Mouse (Mus musculus): ENCODE measurements around the gene Rap2b.

The Rap2b gene

DNA sequence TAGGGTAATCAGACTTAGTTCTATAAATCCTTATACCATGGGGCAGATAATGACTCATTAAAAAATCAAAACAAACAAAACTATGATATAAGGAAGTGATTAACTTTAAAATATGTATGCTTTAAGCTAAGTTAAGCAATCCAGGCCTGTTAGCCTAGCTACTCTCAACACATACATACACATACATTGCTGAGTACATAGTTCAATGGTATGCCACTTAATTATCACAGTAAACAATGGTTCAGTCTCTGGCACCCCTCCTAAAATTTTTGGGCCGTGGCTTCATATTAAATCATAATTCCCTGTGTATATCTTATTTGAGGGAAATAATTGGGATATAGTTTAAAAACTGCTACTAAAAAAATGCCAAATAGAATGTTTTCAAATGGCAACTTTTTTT lies at the start of gene Rap2b:
Gene Rap2b, plus strand, starts transcription at position 301 of the 400 bp plus-strand sequence.
- no peak for DNase-seq (ENCODE audit: low read depth, low spot score)

DNA sequence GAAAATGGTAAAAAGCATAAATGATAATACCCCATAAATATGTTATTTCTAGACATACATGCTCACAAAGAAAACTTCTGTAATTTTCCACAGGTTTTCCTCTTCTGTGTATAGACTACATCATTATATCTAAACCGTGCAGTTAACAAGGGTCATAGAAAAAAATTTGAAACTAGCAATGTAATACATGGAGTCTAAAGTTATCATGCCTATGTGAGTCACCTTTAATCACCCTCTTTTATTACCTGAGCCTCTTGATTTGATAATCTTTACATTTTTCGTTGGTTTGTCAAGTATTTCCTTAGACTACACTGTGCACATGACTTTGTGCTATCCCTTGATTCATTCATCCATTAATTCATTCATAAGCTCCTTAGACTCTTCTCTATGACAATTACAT lies 46.4 kb upstream of the Rap2b start:
- no peak for DNase-seq (ENCODE audit: low read depth, low spot score)

DNA sequence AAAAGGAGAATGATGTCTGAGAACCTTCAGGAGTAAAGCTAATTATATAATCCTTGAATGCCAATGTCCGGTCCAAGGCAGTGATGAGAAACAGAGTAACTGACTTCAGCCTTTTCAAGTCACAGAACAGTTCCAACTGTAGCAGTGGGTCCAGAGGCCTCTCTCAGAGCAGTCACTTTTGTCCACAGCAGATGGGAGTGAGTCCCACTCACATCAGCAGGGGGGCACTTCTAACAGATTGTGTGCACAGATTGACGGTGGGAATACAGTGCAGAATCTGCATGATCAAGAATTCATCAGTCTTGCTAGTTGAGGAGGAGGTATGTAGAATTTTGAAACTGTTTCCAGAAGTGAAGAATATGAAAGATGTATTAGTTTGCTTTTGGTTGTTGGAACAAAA lies 41.4 kb upstream of the Rap2b start:
- no peak for DNase-seq (ENCODE audit: low read depth, low spot score)

DNA sequence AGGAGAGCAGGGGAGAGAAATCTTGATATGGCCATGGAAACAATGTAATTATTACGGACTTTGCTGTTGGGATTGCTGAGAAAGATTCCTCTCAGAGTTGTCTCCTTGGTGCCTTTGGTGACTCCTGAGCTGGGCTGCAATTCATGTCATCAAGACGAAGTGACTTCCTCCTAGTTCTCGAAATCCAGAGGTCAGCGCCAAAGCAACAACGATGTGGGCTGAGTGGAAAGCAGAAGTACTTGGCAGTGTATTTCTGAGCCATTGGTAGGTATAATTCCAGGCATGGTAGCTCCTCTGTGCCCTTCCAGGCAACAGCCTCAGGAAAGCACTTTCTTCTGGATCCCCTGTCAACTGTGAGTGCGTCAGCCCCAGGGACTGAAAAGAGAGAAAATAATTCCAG lies 39.8 kb upstream of the Rap2b start:
- no peak for DNase-seq (ENCODE audit: low read depth, low spot score)

DNA sequence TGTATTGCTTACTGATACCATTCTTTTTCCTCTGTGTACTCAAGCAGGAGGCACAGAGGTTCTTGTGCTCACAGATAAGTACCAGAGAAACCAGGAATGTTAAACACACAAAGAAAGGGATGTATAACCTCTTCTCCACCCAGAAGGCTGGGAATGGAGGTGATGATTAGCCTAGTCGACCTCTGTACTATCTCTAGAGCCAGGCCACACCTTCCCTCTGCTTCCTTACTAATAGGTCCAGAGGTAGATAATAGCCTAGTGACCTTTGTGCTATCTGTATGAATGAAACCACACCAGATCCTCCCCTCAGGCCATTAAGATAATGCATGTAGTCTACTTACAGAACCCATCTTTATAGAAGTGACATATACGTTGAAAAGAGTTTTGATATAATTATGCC lies 25.2 kb upstream of the Rap2b start:
- no peak for DNase-seq (ENCODE audit: low read depth, low spot score)

DNA sequence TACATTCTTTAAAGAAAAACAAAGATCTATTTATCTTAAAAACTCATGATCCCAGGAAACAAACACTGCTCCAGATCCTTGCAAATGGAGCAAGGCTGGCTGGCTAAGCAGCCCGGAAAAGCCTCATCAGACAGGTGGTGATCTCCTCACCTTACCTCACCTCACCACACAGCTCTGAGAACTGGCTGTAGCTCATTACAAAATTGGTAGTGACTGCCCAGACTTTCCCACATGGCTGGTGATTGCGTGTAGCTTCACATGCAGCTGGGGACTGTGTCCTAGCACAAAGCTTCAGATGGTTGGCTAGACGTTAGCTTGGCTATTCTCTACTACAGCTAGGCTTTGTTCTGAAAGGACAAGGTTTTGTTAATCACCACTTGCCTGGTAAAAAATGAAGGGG lies 24.2 kb upstream of the Rap2b start:
- DNase-seq (ENCODE audit: low read depth, low spot score), result no peak

DNA sequence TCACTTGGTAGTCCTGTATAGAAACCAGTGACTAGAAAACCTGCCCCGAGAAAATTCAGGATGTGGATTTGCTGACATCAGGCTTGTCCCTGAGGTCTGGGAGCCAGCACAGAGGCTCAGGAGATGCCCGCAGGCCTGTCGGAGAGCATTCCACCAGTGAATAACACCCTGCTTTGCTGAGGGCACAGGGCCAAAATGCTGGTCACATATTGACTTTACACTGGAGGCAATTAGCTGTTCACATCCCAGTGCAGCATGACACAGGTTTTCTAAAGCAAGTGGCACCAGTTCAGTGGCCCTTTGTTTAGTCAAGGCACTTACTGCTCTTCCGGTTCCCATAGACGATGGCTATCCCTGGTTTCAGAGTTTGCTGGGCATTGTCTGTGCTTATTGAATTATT lies 21.1 kb upstream of the Rap2b start:
- no peak for DNase-seq (ENCODE audit: low read depth, low spot score)

DNA sequence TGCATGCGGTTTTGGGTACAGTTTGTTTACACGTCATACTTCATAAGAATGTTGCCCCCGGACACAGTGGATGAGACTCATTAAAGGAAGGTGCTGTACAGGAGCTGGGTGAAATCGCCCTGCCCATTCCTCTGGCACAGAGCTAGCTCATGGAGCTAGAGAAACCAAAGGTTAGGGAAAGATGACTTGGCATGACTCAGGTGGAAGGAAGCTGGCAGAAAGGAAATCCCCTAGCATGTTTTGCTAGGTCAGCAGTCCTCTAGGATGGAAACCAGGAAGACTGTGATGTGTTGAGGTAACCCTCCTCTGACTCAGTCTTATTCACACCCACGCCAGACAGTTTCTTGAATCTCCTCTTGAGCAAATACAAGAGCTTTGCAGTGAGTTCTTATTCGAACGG lies 17.4 kb upstream of the Rap2b start:
- no peak for DNase-seq (ENCODE audit: low read depth, low spot score)

DNA sequence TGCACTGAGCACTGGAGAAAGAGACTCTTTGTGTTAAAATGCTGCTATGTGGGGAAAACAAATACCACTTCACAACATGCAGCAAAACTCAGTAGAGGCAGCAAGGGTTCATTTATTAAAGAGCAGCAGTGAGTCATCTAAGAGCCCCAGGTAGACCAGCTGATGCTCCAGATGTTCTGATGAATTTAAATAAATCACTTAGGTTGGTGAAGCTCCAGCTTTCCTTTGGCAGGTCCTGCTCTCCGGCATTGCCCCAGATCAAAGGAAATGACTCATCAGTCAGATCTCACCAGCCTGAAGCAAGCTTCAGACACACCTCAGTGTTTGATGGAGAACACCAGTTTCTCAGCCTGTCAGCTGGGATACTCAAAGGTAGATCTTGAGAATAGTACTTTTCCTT lies 15.8 kb upstream of the Rap2b start:
- no peak for DNase-seq (ENCODE audit: low read depth, low spot score)

DNA sequence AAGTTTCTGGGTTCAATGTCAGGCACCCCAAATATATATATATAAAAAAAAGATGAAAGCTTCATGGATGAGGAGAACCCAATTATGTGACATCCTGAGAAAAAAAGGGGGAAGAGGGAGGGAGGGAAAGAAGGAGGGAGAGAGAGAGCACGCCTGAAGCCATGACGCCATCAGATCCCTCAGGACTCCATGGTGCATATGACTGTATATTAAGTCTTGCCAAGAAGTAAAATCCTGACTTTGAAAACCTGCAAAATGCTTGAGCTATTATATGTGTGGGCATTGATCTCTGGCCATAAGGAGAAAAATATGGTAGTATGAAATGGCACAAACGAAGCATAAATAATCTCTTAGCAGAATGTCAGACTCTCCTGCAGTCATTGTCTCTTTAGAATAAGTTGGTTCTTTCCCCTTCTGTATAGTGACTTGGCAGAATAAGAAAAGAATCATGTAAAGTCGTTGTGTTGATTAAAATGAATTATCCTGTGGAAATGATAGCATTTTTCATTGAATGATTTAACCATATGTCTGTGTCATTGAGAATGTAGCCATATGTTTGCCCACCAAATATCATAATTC lies 13.3 kb upstream of the Rap2b start:
- no peak for DNase-seq (ENCODE audit: low read depth, low spot score)

DNA sequence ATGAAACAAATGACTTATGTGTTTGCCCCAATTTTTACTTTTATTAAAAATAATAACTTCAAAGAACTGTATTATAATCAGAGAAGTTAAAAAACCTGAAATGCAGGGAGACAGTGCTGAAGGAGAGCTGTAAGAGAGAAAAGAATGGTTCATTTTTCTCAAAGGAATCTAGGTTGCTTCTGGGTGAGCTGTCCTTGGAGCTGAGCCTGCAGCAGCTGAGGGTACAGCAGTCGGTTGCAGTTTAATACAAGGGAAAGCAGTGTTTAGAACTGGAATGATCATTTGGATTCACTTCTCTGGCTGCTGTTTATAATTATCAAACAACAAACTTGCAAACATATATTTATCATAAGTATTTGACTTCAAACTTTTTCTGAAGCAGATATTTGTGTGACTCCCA lies 12.0 kb upstream of the Rap2b start:
- DNase-seq (ENCODE audit: low read depth, low spot score), result no peak

DNA sequence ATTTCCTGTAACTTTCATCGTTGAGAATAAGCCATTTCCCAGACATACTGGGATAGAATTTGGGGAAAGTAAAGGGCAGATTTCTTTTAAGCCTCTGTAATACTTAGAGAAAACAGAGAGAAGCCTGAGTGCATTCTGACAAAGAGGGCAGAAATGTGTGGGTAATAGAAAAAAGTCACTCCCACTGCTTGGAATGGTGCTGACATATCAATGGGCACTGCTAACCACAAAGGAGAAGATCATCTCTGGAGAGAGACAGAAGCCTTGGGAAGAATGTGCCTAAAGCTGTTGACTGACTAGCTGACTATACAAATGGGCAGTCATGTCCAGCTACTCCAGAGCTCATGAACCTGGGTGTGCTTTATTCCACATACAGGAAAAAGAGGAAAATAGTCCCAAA lies 6.0 kb upstream of the Rap2b start:
- DNase-seq (ENCODE audit: low read depth, low spot score), result no peak

DNA sequence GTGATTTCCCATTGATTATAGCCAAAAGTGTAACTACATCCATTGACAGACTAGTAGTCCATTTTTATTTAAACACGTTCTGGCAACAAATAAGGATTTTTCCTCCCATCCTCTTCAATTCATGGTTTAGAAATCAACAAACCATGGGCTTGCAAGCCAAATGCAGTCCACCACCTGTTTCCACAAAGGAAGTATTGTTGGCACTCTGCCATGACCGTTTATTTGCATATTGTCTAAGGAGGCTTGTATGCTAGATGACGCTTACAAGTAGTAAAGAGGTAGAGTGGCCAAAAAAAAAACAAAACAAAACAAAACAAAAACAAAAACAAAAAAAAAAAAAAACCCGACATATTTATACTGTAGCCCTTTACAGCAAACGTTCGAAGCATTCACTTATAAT lies 3.3 kb upstream of the Rap2b start:
- DNase-seq (ENCODE audit: low read depth, low spot score), result no peak

DNA sequence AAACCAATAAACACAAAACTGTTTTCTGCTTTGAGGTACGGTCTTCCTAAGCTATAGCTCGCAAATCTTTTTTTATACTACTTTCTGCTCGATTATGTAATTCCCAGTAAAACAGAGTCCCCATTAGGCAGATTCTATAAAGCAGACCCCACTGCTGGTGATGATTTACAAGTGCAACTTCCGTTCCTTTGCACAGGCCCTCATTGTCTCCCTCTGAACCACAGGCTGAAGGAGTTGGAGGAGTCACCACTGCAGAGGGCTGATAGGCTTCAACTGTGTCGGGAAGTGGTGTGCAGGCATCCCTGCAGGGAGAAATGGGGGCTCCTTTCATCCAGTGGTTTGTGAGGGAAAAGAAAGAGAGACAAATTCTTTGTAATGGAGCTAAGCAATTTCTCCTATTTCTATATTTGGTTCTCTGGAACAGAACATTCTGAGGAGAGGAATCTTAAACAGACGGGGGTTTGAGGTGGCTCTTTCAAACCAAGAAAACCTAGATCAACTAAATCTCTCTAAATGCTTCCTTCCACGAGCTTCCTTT lies 2.6 kb upstream of the Rap2b start:
- DNase-seq (ENCODE audit: low read depth, low spot score), result no peak

DNA sequence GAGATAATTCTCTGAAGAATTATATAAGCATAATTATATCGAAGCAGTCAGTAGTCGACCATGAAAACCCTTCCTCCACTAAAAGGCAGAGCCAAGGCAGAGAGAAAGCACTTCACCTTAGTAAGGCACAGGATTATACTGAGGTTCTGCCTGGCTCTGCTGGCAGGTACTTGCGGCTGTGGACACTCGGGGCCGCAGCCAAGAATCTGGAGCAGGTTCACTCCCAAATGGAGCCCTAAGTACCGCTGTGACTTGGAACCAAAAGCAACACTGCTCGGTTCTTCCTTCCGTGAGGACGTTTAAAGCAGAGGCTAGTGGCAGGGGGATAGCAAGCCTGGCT lies 1.4 kb downstream of the Rap2b start:
- no peak for DNase-seq (ENCODE audit: low read depth, low spot score)

DNA sequence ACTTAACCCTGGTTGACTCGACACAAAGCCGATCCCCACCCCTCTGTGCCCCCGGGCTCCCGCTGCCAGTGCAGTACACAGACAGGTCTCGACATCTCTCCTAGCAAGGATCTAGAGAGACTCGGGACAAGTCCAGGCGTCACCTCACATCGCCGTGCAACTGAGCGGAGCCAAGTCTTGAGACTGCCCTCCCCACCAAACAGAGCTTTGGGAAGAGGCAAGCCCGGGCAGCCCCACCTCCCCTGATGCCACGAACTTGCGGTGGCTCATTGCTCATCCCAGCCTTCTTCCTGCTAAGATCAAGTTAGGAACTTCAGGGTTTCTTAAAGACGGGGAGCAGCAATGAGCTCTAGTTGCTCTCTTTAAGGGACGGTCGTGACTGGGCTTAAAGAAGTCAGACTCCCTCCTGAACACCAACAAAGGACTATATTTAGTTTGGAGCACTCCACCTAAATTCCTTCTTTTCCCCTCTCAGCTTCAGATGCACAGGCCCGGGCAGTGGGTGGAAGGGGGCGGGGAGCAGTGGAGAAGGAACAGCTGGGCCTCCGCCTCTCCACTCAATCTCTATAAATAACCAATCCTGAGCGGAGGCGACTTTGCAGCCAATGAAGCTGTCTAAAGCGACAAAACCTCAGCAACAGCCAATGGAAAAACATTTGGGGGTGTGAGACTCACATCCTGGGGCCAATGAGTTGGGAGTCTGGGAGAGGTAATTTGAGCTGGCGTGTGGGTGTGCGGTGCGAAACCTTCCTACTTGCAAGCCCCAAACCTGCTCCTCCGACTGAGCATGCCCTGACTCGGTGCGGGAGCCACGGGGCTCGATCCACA lies 1.9 kb downstream of the Rap2b start:
- DNase-seq (ENCODE audit: low read depth, low spot score), result peak; percentile 61

DNA sequence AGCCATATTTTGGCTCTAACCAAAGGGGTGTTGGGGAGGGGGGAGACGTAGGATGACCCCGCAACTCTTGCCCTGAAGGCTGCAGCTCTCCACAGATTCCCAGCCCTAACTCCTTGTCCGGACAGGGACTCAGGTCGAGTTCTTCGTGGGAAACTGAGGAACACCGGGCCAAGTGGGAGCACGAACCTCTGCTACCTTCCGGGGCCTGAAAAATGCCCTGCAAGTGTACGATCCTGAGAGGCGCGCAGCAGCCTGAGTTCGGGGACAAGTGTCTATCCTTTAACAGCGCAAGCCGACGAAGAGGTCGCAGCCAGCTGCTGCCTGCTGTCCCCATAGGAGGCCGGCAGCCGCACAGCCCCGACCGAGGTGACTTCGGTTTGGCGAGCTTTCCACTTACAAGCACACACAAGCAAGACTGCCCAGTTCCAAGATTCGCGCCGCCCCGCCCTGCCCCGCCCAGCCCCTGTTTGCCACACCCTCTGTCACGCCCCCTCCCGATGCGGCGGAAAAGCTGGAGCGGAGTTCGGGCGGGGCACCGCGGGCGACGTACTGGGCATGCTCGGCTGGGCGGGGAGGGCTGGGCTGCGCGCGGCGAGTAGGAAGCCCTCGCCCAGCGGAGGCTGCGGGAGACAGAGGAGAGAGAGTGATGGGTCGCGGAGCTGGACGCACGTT lies 2.7 kb downstream of the Rap2b start:
- peak; percentile 83 for DNase-seq (ENCODE audit: low read depth, low spot score)

DNA sequence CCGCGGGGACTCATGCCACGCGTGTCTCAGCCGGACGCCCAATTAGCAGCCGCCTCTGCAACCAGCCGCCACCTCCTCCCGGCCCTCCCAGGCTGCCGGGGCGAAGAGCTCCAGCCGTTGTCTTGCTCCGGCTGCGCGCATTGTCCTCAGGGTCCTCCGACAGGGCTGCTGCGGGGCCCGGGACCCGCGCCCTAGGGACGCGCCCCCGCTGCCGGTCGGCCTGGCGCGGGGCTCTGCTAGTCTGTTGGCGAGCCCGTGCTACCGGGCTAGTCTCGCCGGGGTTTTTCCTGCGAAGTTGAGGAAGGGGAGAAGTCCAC lies 3.2 kb downstream of the Rap2b start:
- DNase-seq (ENCODE audit: low read depth, low spot score), result no peak

DNA sequence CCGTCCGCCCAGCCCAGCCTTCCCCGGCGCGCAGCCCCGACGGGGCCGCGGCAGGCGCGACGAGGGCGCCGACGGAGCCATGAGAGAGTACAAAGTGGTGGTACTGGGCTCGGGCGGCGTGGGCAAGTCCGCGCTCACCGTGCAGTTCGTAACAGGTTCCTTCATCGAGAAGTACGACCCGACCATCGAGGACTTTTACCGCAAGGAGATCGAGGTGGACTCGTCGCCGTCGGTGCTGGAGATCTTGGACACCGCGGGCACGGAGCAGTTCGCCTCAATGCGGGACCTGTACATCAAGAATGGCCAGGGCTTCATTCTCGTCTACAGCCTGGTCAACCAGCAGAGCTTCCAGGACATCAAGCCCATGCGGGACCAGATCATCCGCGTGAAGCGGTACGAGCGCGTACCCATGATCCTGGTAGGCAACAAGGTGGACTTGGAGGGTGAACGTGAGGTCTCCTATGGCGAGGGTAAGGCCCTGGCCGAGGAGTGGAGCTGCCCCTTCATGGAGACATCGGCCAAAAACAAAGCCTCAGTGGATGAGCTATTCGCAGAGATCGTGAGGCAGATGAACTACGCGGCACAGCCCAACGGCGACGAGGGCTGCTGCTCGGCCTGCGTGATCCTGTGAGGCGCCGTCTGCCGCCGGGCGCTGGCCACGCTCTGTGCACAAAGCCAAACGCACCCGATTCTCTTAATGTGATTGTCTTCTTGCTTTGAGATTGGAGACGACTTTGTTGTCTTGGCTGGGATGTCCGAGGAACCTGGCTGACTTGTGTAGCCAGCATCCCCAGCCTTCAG lies 3.7 kb downstream of the Rap2b start:
- no peak for DNase-seq (ENCODE audit: low read depth, low spot score)

DNA sequence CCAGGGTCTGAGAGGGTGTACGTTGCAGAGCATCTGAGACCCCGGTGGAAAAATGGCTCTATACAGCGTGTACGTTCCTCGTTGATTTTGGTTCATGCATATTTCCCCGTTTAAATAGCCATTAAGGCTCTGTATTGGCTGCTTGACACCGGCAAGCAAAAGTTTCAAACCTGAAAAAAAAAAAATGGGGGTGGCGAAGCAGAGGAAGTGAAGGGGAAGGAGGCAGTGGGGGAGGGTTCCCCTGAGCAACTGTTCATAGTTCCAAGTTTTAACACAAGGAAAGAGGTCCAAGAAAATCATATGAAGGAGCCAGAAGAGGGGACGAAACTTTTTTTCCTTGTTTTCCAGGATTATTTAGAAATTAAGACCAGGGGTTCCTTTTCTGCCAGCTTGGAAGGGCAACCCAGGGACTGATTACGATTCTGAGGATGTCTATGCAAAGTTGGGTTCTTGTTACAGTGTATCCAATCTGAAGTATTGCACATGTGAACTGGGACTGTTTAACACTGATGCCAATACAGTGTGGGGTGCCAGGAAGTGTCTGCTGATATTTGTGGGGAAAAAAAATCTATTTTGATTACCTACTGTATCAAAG lies 4.4 kb downstream of the Rap2b start, which contains the start of gene B430305J03Rik:
Gene B430305J03Rik, minus strand, starts transcription at position 173 of the 595 bp plus-strand sequence.
- DNase-seq (ENCODE audit: low read depth, low spot score), result no peak

DNA sequence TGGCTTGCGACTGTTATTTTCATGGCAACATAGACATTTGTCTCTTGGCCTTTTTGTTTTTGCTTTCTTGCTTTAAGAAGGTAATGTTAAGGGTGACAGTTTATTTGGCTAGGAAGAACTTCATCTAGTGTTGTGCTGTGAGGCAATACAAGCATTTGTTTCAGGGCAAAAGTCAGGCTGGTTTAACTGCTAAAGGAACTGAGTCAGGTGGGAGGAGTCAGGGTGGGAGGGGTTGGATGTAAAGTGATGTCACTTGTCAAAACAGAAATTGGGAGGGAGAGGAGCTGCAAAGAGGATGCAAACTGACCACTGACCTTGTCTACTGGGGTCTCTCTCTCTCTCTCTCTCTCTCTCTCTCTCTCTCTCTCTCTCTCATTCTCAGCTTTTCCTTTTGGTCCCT lies 7.0 kb downstream of the Rap2b start:
- DNase-seq (ENCODE audit: low read depth, low spot score), result no peak

DNA sequence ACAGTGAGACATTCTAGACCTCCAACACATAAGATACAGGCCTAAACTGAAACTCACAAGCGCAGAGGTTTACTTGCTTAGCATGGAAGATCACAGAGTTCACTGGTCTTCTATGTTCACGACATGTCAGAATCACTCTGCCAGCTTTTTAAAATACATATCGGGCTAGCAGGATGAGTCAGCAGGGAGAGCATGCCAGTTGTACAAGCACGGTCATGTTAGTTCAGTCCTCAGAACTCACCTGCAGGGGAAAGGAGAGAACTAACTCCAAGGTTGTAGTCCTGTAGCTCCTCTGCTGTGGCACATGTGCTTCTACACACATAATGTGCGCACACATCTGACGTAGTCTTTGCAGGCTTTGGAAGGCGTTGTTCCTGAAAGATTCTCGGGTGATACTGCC lies 14.6 kb downstream of the Rap2b start:
- no peak for DNase-seq (ENCODE audit: low read depth, low spot score)
